Mouse (Mus musculus) lung, postnatal 0 days (tissue): ENCODE measurements around the gene Cacna2d1. TPM values are rescaled to one million over a fixed set of nuclear protein-coding genes. Genes with fewer than 3 reads are reported as not detected.

Experiments
- ATAC-seq: fragments of 200-750 bp; cut with Nextera tagmentation; 2 replicates; pipeline ENCODE4 v1.8.0; 2017; ENCODE audit warnings: moderate library complexity
- DNase-seq: peaks from one replicate; pipeline ENCODE4 v3.0.0-alpha.2; 2016; ENCODE audit warnings: low spot score
- H3K27ac ChIP-seq: fragments of 300-500 bp; sonication (generic); 2 replicates; pipeline ENCODE4 v1.5.1; 2014; ENCODE audit warnings: antibody characterized with exemption, mild to moderate bottlenecking, low read length, mixed read lengths
- H3K27me3 ChIP-seq: fragments of 300-500 bp; sonication (generic); replicated peaks from 2 replicates; pipeline ENCODE4 v1.6.1; 2014; ENCODE audit warnings: low read length, mixed read lengths; ENCODE audit not compliant: insufficient read depth
- H3K36me3 ChIP-seq: fragments of 300-500 bp; sonication (generic); 2 replicates; pipeline ENCODE4 v1.6.1; 2014; ENCODE audit warnings: low read length, mixed read lengths; ENCODE audit not compliant: insufficient read depth
- H3K4me1 ChIP-seq: fragments of 300-500 bp; sonication (generic); 2 replicates; pipeline ENCODE4 v1.6.1; 2014; ENCODE audit warnings: antibody characterized with exemption, low read depth, low read length, mixed read lengths; ENCODE audit not compliant: insufficient read depth
- H3K4me2 ChIP-seq: fragments of 300-500 bp; sonication (generic); replicated peaks from 2 replicates; pipeline ENCODE4 v1.6.1; 2014; ENCODE audit warnings: low read depth, mild to moderate bottlenecking, low read length, moderate library complexity, mixed read lengths
- H3K4me3 ChIP-seq: fragments of 300-500 bp; sonication (generic); 2 replicates; pipeline ENCODE4 v1.5.1; 2014; ENCODE audit warnings: low read depth, low read length
- H3K9ac ChIP-seq: fragments of 300-500 bp; sonication (generic); replicated peaks from 2 replicates; pipeline ENCODE4 v1.6.1; 2014; ENCODE audit warnings: low read depth, mild to moderate bottlenecking
- H3K9me3 ChIP-seq: fragments of 300-500 bp; sonication (generic); 2 replicates; pipeline ENCODE4 v1.6.1; 2016; ENCODE audit warnings: low read length, mixed read lengths
- CTCF ChIP-seq: IDR thresholded peaks from 2 replicates; pipeline ENCODE4 v1.5.1; 2016; ENCODE audit warnings: antibody characterized with exemption, mild to moderate bottlenecking
- EP300 ChIP-seq: IDR thresholded peaks from 2 replicates; pipeline ENCODE4 v1.6.1; 2016; ENCODE audit warnings: antibody characterized with exemption, mild to moderate bottlenecking, control low read depth
- WGBS: fragments of 180-500 bp; shearing (Covaris S2); extraction: QIAGEN DNeasy Blood & Tissue Kit; methylation state at CpG from one replicate; pipeline ENCODE4 v1.1.7; 2014; 5-methylcytosine and 5-hydroxymethylcytosine counted together
- polyA plus RNA-seq: library from polyadenylated mRNA; unstranded; fragments of >200 nt; fragmentation: Nextera tagmentation; extraction: Ambion mirVana; gene quantifications from 2 replicates; pipeline ENCODE4 v1.2.1, GENCODE M21; 2015

Gene Cacna2d1
- polyA plus RNA-seq, 1 experiment from 2014 or later, result 8.4 TPM

- WGBS, result 44% methylated on average over 6 of the region's 6 CpGs
- Histone ChIP-seq H3K9me3 (no peaks in the 10 kb centered on the region), H3K27me3 (peaks cover 12% of the 10 kb centered on the region; the same call in 1 of the 2 replicates), H3K27ac (no peak overlapping the region), H3K9ac (no peak overlapping the region), H3K4me1 (no peaks in the 10 kb centered on the region), H3K36me3 (no peaks in the 10 kb centered on the region), H3K4me2 (no peak overlapping the region), H3K4me3 (no peak overlapping the region)
- ATAC-seq (no peak), DNase-seq (no peak)
- TF ChIP-seq EP300 (no peak), CTCF (no peak)
These were observed 1.5 kb upstream of the Cacna2d1 start for GRCm38 (mm10) chr5:15933017-15933416.

DNA sequence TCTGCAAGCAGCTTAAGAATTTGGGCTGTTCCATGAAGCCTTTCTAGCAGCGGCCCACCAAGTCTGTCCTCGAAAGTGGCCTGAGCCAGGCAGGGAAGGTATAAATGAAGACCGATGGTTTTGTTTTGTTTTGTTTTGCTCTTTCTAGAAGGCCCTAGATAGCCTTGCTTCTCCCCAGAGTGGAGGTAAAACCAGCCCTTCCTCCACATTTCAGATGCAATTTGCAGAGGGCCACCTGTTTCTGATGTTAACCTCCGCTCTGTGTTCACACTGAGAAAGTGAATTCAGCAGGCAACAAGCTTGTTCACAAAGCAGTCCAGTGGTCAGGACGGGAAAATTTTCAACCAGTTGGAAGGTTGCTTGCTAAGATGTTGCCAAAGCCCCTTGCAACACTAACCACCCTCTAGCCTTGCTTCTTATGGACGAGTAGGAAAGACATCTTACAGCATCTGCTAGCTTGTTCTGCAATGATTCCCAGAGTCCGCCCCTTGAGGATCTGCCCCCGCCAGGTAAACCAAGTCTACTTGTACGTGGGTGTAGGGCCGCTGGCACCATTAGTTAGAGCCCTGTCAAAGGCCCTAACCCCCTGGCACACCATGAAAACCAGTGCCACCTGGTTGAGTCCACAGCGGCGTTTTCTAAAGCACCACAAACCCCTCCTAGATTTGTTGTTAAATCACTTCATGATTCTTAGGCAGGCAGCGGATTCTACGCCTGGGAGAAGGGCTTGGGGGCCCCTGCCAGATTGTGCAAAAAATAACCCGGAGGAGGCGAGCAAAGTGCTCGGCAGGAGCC lies 713 bp upstream of the Cacna2d1 start:
- 14% methylated on average over 17 of the region's 17 CpGs for WGBS
- Histone ChIP-seq H3K4me2 (peak overlapping the region; percentile 85), H3K4me3 (peak overlapping the region; percentile 63), H3K27me3 (peaks cover 12% of the 10 kb centered on the region; the same call in 1 of the 2 replicates), H3K9me3 (no peaks in the 10 kb centered on the region), H3K4me1 (no peaks in the 10 kb centered on the region), H3K9ac (peak overlapping the region; percentile 75), H3K36me3 (no peaks in the 10 kb centered on the region), H3K27ac (peak overlapping the region; percentile 75)
- TF ChIP-seq CTCF (no peak), EP300 (no peak)
- peak; percentile 51 for DNase-seq
- ATAC-seq, result no peak; the same call in 1 of the 2 replicates

- Histone ChIP-seq H3K9me3 (no peaks in the 10 kb centered on the region), H3K27me3 (peaks cover 12% of the 10 kb centered on the region; the same call in 1 of the 2 replicates), H3K9ac (peak overlapping the region; percentile 75), H3K4me2 (peak overlapping the region; percentile 85), H3K4me1 (no peaks in the 10 kb centered on the region), H3K4me3 (peak overlapping the region; percentile 63), H3K27ac (no peak overlapping the region; the same call in 1 of the 2 replicates), H3K36me3 (no peaks in the 10 kb centered on the region)
- 1% methylated on average over 27 of the region's 27 CpGs for whole genome bisulfite sequencing
- TF ChIP-seq CTCF (no peak), EP300 (no peak)
- ATAC-seq (no peak; the same call in 1 of the 2 replicates), DNase-seq (peak; percentile 34)
These were observed 790 bp downstream of the Cacna2d1 start for GRCm38 (mm10) chr5:15935234-15935728.

GRCm38 (mm10) chr5:15935831-15936710 lies 1.6 kb downstream of the Cacna2d1 start:
- Histone ChIP-seq H3K4me1 (no peaks in the 10 kb centered on the region), H3K9ac (no peak overlapping the region), H3K27me3 (peaks cover 12% of the 10 kb centered on the region; the same call in 1 of the 2 replicates), H3K4me2 (peak overlapping the region; percentile 85), H3K9me3 (no peaks in the 10 kb centered on the region), H3K4me3 (peak overlapping the region; percentile 63), H3K36me3 (no peaks in the 10 kb centered on the region), H3K27ac (no peak overlapping the region)
- ATAC-seq (no peak), DNase-seq (peak; percentile 11)
- TF ChIP-seq CTCF (no peak), EP300 (no peak)
- 37% methylated on average over 14 of the region's 14 CpGs for WGBS

GRCm38 (mm10) chr5:15941191-15941725 lies 6.8 kb downstream of the Cacna2d1 start:
- H3K4me3 ChIP-seq, result no peak overlapping the region
- H3K9ac ChIP-seq, result no peak overlapping the region
- TF ChIP-seq CTCF, result no peak
- no peak for TF ChIP-seq EP300
- H3K4me1 ChIP-seq, result no peaks in the 10 kb centered on the region
- 65% methylated on average over 6 of the region's 6 CpGs for WGBS
- no peaks in the 10 kb centered on the region for H3K36me3 ChIP-seq
- ATAC-seq (no peak), DNase-seq (no peak)
- no peaks in the 10 kb centered on the region for H3K27me3 ChIP-seq
- H3K9me3 ChIP-seq, result no peaks in the 10 kb centered on the region
- H3K27ac ChIP-seq, result no peak overlapping the region
- H3K4me2 ChIP-seq, result no peak overlapping the region

- Histone ChIP-seq H3K36me3 (no peaks in the 10 kb centered on the region), H3K9ac (no peak overlapping the region), H3K4me2 (no peak overlapping the region), H3K4me1 (no peaks in the 10 kb centered on the region), H3K4me3 (no peak overlapping the region), H3K27ac (no peak overlapping the region), H3K9me3 (no peaks in the 10 kb centered on the region), H3K27me3 (no peaks in the 10 kb centered on the region)
- WGBS, result 66% methylated on average over 4 of the region's 4 CpGs
- TF ChIP-seq EP300, result no peak
- DNase-seq (no peak), ATAC-seq (no peak)
These were observed 7.6 kb downstream of the Cacna2d1 start for GRCm38 (mm10) chr5:15942051-15942450.
